Mouse (Mus musculus) liver, adult 2 months (tissue): ENCODE data around the gene Gm10320. TPM values are rescaled to one million over a fixed set of nuclear protein-coding genes. Genes with fewer than 3 reads are reported as not detected.

Source experiments
- DNase-seq: peaks from one replicate; pipeline ENCODE4 v3.0.0-alpha.2; 2011; ENCODE audit warnings: low read depth, low spot score; ENCODE audit errors: extremely low read depth
- H3K27ac ChIP-seq: fragments of 200-500 bp; replicated peaks from 2 replicates; pipeline ENCODE4 v1.5.1; 2012; ENCODE audit warnings: low read depth, mild to moderate bottlenecking, control low read depth, inconsistent platforms, low read length; ENCODE audit not compliant: insufficient read depth
- H3K27me3 ChIP-seq: fragments of 200-500 bp; 2 replicates; pipeline ENCODE4 v1.6.1; 2012; ENCODE audit warnings: mild to moderate bottlenecking, moderate library complexity, low read length, inconsistent platforms; ENCODE audit not compliant: control insufficient read depth, insufficient read depth
- H3K36me3 ChIP-seq: fragments of 200-500 bp; 2 replicates; pipeline ENCODE4 v1.6.1; 2012; ENCODE audit warnings: low read length, inconsistent platforms; ENCODE audit not compliant: control insufficient read depth, insufficient read depth
- H3K4me1 ChIP-seq: fragments of 200-500 bp; 2 replicates; pipeline ENCODE4 v1.6.1; 2011; ENCODE audit warnings: low read length; ENCODE audit not compliant: control insufficient read depth, insufficient read depth
- H3K4me3 ChIP-seq: fragments of 200-500 bp; 2 replicates; pipeline ENCODE4 v1.5.1; 2011; ENCODE audit warnings: low read depth, mild to moderate bottlenecking, control low read depth, low read length, moderate library complexity; ENCODE audit not compliant: insufficient read depth
- H3K79me2 ChIP-seq: fragments of 200-500 bp; 2 replicates; pipeline ENCODE4 v1.6.1; 2012; ENCODE audit warnings: inconsistent platforms, mild to moderate bottlenecking, low read length, moderate library complexity; ENCODE audit not compliant: control insufficient read depth, insufficient read depth
- H3K9ac ChIP-seq: fragments of 200-500 bp; 2 replicates; pipeline ENCODE4 v1.6.1; 2012; ENCODE audit warnings: low read depth, mild to moderate bottlenecking, control low read depth, inconsistent platforms, low read length
- CTCF ChIP-seq: fragments of 200-500 bp; IDR thresholded peaks from 2 replicates; pipeline ENCODE4 v1.5.1; 2011; ENCODE audit warnings: low read depth, low read length, control low read depth
- POLR2A ChIP-seq: fragments of 200-500 bp; IDR thresholded peaks from 2 replicates; pipeline ENCODE4 v1.6.1; 2011; ENCODE audit warnings: low read length, control low read depth; ENCODE audit not compliant: insufficient read depth; ENCODE audit errors: extremely low read depth
- WGBS: fragments of 180-500 bp; shearing (Covaris S2); methylation state at CpG from one replicate; pipeline ENCODE4 v1.1.7; 2018; 5-methylcytosine and 5-hydroxymethylcytosine counted together
- polyA plus RNA-seq: library from polyadenylated mRNA; depleted of rRNA; stranded (reverse); fragments of >200 nt; gene quantifications from 2 replicates; pipeline ENCODE4 v1.2.3, GENCODE M21; 2012
- total RNA-seq: library from RNA; depleted of rRNA; stranded (reverse); fragments of >200 nt; gene quantifications from 2 replicates; pipeline ENCODE4 v1.2.3, GENCODE M21; 2014

Gene Gm10320
- total and polyA plus RNA-seq, 2 experiments, result 0.37 to 0.70 TPM

DNA sequence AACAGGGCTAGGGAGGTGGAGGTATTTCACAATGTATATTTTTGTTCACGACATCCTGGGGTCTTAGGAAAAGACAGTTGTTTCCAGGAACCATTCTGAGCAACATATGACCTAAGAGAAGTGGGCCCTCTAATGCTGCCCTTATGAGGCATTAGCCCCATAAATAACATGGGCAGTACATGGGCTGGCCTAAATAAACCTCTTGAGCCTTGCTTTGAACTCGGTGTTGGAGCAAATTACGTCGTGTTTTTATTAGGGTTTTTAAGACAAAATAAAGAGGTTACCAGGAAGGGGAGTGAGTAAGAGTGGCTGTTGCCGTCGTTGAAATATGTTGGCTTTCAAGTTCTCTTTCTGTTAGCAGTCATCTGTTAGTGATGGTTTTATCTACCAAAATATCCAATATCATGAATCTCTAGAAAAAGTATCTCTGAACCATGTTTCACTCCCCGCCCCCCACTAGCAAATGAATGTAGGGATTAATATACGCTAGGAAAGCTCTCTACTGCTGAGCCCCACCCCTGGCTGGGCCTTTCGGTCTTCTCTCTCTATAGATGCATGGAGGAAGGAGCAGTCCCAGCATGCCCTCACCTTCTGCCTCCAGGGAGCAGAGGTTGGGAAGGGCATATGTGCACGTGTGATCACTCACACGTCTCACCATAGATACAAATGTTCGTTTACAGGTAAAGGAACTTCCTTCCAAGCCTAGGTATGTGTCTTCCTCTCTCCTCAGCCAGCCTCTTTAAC, 37.4 kb downstream of the Gm10320 start:
- no peaks in the 10 kb centered on the region for H3K4me1 ChIP-seq
- DNase-seq, result no peak
- no peak overlapping the region for H3K9ac ChIP-seq
- TF ChIP-seq POLR2A, result no peak
- no peak for TF ChIP-seq CTCF
- H3K36me3 ChIP-seq, result no peaks in the 10 kb centered on the region
- H3K79me2 ChIP-seq, result no peaks in the 10 kb centered on the region
- H3K27ac ChIP-seq, result no peak overlapping the region
- 88% methylated on average over 12 of the region's 12 CpGs for WGBS
- no peaks in the 10 kb centered on the region; the same call in 1 of the 2 replicates for H3K27me3 ChIP-seq
- no peak overlapping the region for H3K4me3 ChIP-seq

DNA sequence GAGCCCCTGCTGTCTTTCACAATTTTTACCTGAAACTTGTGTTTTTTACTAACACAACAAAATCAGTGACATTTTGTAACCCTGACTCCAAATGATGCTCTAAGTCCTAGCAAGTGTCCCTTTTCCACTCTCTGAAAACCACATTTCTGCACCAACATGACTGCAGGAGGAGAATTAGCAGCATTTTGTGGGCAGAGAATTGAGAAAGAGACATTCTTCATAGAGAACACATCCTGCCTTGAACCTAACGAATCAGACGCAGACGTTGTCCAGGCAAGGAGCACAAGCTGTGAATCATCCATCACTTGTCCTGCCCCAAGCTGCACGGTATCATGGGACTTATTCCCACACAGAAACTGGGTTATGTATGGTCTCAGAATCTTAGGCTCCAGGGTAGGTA, 38.7 kb downstream of the Gm10320 start:
- no peaks in the 10 kb centered on the region for H3K4me1 ChIP-seq
- no peak overlapping the region for H3K4me3 ChIP-seq
- H3K9ac ChIP-seq, result no peak overlapping the region
- H3K27ac ChIP-seq, result no peak overlapping the region
- no peak for TF ChIP-seq POLR2A
- no peak for TF ChIP-seq CTCF
- no peak for DNase-seq
- H3K36me3 ChIP-seq, result no peaks in the 10 kb centered on the region
- no peaks in the 10 kb centered on the region for H3K79me2 ChIP-seq
- no peaks in the 10 kb centered on the region; the same call in 1 of the 2 replicates for H3K27me3 ChIP-seq
- WGBS, result 81% methylated on average over 4 of the region's 4 CpGs

DNA sequence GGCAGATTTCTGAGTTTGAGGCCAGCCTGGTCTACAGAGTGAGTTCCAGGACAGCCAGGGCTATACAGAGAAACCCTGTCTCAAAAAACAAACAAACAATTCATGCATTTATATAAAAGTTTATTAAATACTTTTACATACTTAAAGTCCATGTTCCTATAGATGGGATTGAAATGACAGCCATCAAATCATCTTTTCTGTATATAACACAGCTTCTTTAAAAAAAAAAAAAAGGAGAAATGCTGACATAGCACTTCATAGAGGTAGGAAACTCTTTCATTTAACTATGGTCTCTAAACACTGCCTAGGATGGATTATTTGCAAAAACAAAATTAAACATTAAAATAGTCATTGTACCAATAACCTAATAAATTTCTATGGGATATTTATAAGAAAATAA, 43.1 kb downstream of the Gm10320 start:
- DNase-seq, result no peak
- no peak for TF ChIP-seq POLR2A
- TF ChIP-seq CTCF, result no peak
- H3K9ac ChIP-seq, result no peak overlapping the region

DNA sequence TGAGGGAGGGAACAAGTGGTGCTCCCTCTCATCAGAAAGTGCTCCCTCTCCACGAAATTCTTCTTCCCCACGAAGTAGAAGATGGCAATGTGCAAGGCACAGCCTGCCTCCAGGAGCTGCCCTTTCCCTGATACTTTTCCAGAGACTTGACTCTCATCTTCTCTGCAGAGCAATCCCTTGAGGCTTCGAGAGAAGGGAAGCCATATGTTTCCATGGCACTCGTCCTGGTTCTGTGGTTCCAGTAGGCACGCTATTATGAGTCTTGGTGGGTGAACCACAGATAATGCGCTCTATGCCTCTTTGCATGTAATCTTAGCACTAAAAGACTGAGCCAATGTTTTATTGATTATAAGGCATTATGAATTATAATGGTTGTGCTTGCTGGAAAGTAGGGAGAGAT, 44.1 kb downstream of the Gm10320 start:
- H3K27me3 ChIP-seq, result peaks cover 5% of the 10 kb centered on the region; the same call in 1 of the 2 replicates
- H3K9ac ChIP-seq, result no peak overlapping the region
- no peaks in the 10 kb centered on the region for H3K36me3 ChIP-seq
- no peak overlapping the region for H3K4me3 ChIP-seq
- DNase-seq, result no peak
- H3K79me2 ChIP-seq, result no peaks in the 10 kb centered on the region
- H3K27ac ChIP-seq, result no peak overlapping the region
- no peak for TF ChIP-seq POLR2A
- no peak for TF ChIP-seq CTCF
- WGBS, result 75% methylated on average over 6 of the region's 6 CpGs
- H3K4me1 ChIP-seq, result no peaks in the 10 kb centered on the region

More for the DNA sequence above, 43.1 kb downstream of the Gm10320 start:
- peaks cover 5% of the 10 kb centered on the region; the same call in 1 of the 2 replicates for H3K27me3 ChIP-seq
- H3K4me1 ChIP-seq, result no peaks in the 10 kb centered on the region
- H3K36me3 ChIP-seq, result no peaks in the 10 kb centered on the region
- no peak overlapping the region for H3K27ac ChIP-seq
- no peaks in the 10 kb centered on the region for H3K79me2 ChIP-seq
- H3K4me3 ChIP-seq, result no peak overlapping the region

DNA sequence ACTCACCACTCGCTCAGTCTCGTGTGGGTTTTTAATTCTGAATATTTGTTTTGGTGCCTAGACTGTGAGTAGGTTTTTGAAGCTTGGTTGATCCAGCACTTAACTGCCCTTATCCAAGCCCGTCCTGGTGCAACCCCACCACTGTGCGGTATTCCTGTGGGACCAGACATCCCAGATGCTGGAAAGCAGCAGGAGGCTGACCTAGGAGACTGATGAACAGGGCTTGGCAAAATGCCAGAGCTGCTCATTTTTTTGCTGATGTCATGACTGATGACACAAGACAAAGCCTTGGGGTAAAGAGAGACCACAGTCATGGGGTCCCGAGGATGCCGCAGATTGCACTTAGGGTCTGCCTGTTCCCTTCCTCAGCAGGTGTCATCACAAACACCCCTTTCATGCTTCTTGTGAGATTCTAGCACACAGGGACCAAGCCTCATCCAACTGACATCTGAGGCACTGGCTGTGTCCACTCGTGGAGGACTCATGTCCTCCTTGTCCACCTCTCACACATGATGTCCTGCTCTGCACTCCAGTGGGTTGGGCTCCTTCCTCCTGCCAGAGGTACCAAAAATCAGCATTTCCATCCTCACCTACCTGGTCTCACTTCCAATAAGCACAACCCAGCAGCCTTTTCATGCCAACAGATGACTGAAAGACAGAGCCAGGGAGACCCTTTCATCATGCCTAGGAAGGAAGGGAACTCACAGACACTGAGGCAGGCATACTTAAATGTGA, 46.2 kb downstream of the Gm10320 start:
- no peak overlapping the region for H3K27ac ChIP-seq
- no peak for DNase-seq
- H3K4me1 ChIP-seq, result no peaks in the 10 kb centered on the region
- H3K79me2 ChIP-seq, result no peaks in the 10 kb centered on the region
- 86% methylated on average over 7 of the region's 7 CpGs for WGBS
- H3K9ac ChIP-seq, result no peak overlapping the region
- H3K4me3 ChIP-seq, result no peak overlapping the region
- TF ChIP-seq CTCF (no peak), POLR2A (no peak)
- no peaks in the 10 kb centered on the region for H3K36me3 ChIP-seq
- H3K27me3 ChIP-seq, result peaks cover 5% of the 10 kb centered on the region; the same call in 1 of the 2 replicates

DNA sequence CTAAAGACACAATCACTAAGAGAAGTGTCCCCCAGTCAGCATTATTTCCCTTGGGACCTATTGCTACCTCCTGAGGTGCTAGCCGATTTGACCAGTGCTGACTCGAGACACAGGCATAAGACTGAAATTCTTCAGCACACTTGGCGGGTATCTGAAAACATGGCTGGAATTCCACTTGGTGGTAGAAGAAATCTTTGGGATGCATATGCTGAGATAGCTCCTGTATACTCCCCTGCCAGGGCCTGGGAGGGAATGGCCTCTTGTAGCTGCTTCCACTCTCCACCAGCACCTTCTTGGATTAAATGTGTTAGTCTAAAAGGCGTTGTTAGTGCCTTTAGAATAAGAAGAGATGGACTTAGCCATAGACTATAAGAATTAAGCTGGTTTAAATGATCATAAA, 50.8 kb downstream of the Gm10320 start:
- no peak for TF ChIP-seq CTCF
- no peak for TF ChIP-seq POLR2A
- H3K9ac ChIP-seq, result no peak overlapping the region
- no peaks in the 10 kb centered on the region for H3K36me3 ChIP-seq
- no peaks in the 10 kb centered on the region for H3K4me1 ChIP-seq
- no peaks in the 10 kb centered on the region for H3K79me2 ChIP-seq
- no peak for DNase-seq
- no peak overlapping the region for H3K27ac ChIP-seq
- no peaks in the 10 kb centered on the region for H3K27me3 ChIP-seq
- WGBS, result 77% methylated on average over 4 of the region's 4 CpGs
- H3K4me3 ChIP-seq, result no peak overlapping the region
